Mouse (Mus musculus) adrenal gland, postnatal 14 days (tissue): ENCODE data around the gene Gm42417. TPM values are rescaled to one million over a fixed set of nuclear protein-coding genes. Genes with fewer than 3 reads are reported as not detected.
A peak's percentile ranks its signal among the peaks of the same experiment; 100 is the strongest.

Source experiments
- DNase-seq: peaks from one replicate; pipeline ENCODE4 v3.0.0; 2021; ENCODE audit warnings: mixed read lengths
- microRNA-seq, 2 experiments: library from miRNA; unstranded; fragments of <30 nt; microRNA quantifications; one replicate each; pipeline ENCODE4 v1.2.0; 2021
- total RNA-seq: library from RNA; stranded (reverse); gene quantifications from 2 replicates; pipeline ENCODE4 v1.2.3, GENCODE M21; 2021

The Gm42417 gene
- total RNA-seq, 1 experiment from 2014 or later = 2.1 TPM

DNA sequence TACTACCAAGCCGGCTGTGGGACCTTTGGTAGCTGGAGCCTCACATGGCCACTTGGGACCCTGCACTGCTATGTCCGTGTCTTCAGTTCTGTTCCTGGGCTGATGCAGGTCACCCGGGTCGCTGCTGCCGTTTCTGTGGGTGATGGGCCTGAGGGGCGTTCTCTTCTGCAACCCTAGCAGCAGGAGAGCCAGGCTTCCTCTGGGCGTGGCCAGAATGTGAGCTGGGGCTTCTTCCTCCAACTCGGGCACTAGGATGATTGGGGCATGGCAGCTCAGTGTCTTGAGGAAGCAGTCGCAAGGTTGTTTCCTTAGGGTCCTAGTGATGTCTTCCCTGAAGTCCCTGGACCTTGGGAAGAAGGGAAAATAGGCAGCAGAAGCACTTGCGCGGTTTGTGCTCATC, 19.6 kb downstream of the Gm42417 start:
- no peak for DNase-seq

DNA sequence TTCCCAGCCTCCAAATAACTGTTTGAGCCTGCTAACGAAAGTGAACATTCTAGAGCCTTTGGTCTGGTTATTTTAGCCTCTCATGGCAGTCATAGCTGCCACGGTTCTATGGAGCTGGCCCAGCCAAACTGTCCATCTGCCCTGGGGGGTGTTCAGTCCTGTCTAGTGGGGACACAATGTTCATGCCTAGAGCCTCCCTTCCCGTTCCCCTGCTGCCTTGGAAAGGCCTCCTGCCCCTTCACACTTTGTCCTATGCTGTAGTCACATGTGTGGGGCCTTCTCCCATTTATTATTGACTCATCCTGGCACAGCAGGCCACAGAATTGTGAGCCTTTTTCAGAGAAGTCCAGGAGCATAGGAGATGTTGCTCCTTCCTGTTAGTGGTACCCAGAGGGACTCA, 21.0 kb downstream of the Gm42417 start:
- DNase-seq = peak; percentile 18

DNA sequence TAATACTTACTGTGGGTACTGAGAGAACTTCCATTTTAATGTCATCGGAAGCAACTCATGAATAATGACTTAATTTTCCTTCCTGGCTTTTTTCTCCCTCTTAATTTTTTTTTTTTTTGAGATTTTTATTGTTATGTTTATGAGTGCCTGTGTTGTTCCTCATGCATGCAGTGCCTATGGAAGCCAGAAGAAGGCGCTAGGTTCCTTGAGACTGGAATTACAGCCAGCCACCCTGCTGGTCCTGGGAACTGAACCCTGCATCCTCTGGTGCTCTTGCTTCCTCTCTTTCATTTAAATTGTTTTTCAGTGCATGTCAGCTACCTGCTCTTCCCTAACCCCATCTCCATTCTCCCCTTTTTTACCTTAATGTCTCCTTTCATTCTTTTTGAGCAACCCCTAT, 25.5 kb downstream of the Gm42417 start:
- DNase-seq = peak; percentile 56

DNA sequence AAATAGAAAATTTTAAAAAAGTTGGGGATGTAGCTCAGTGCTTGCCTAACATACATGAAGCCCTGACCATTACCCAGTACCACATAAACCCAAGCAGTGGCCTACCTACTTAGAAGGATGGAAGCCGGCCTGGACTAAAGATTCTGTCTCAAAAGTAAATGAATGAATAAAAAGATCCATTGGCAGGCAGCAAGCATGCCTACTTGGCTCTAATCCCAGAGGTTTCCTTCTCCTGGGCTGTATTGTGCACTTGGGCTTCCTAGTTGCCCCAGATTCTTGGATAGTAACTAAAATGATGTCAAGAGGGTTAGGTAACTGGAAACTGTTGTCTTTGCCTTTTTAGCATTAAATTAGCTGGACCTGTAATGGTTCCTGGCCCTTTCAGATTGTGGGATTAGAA, 25.9 kb downstream of the Gm42417 start:
- no peak for DNase-seq

DNA sequence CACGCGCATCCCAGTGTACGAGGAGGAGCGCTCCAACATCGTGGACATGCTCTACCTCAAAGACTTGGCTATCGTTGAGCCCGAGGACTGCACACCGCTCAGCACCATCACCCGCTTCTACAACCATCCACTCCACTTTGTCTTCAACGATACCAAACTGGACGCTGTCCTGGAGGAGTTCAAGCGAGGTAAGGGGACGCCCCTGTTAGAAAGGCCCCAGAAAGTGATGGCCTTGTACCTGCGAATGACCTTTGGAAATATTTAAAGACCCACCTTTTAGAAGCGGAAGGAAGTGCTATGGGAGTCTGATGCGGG, 26.3 kb downstream of the Gm42417 start:
- no peak for DNase-seq

DNA sequence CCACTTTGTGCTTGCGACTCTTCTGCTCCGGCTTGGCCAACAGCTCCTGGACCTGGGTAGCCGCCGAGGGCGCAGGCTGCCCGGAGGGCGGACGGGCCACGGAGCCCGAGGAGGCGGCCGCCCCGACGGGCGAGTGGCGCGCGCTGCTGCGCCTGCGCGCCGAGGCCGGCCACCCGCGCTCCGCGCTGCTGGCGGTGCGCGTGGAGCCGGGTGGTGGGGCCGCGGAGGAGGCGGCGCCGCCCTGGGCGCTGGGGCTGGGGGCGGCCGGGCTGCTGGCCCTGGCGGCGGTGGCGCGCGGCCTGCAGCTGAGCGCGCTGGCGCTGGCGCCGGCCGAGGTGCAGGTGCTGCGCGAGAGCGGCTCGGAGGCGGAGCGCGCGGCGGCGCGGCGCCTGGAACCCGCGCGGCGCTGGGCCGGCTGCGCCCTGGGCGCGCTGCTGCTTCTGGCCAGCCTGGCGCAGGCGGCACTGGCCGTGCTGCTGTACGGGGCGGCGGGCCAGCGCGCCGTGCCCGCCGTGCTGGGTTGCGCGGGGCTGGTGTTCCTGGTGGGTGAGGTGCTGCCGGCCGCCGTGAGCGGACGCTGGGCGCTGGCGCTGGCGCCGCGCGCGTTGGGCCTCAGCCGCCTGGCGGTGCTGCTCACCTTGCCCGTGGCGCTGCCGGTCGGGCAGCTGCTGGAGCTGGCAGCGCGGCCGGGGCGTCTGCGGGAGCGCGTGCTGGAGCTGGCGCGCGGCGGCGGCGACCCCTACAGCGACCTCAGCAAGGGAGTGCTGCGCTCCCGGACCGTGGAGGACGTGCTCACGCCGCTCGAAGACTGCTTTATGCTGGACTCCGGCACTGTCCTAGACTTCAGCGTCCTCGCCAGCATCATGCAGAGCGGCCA, 26.9 kb downstream of the Gm42417 start:
- DNase-seq = peak; percentile 69

DNA sequence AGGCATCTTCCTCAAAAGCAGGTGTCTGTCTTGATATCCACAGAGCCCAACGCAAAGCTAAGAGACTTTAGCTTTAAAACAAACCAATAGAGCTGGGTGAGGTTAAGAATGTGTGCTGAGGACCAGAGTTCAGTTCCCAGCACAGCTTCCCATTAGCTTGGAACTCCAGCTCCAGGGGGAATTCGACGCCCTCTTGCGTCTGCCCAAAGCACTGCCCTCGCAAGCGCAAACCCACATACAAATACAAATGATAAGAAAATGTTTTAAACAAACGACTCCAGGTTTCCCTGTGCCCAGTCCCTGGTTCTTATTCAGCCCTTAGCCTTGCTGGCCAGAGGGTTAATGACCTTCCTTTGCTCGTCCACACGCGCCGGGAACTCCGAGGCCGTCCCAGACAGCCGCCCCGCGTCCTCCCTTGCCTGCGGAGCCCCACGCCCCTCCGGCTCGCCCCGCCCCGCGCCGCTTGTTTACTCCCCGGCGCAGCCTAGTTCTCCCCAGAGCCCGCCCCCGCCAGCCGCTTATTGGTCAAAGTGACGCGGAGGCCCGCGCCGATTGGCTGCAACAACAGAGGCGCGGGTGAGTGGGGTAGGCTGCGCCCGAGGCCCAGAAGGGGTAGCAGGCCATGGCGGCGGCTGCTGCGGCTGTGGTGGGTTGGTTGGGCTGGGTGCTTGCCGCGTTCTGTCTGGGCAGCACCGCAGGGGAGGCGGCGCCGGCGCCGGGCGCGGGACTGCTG, 27.8 kb downstream of the Gm42417 start, which contains the start of gene Cnnm3:
TSS of gene Cnnm3 (plus strand) at position 579 of the 733 bp plus-strand sequence.
- DNase-seq = peak; percentile 100

DNA sequence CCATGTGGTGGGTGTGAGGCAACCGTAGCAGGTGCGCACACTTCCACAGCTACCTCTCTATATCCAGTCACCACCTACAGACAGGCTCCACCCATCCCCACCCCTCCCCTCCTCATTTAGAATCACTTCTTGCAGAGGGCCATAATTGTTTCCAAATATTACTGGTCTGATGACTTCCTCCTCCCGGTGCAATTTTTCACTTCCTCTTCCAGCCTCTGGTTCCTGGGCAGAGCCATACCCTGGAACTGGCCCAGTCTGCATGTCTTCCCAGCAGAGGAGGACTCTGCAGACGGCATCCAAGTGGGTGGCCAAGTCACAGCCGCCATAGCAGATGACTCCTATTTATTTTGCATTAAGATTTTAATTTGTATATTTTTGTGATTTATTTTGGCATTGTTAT, 31.0 kb downstream of the Gm42417 start:
- no peak for DNase-seq

DNA sequence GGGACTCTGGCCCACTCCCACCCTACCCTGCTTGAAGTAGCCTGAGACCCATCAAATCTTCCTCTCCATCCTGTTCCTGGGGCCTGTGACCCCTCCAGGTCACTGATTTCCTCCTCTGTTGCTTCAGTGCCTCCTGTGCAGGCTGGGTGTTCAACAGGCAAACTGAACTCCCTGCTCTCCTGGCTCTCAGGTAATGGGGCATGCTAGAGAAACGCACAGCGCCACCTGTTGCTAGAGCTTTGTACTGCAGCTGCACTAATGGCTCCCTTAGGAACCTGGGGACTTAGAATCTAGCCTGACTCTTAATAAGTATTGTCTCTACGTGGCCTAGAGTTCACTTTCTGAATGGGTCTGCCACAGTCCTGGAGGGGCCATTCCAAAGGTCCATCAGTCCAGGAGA, 38.0 kb downstream of the Gm42417 start:
- DNase-seq = peak; percentile 77

DNA sequence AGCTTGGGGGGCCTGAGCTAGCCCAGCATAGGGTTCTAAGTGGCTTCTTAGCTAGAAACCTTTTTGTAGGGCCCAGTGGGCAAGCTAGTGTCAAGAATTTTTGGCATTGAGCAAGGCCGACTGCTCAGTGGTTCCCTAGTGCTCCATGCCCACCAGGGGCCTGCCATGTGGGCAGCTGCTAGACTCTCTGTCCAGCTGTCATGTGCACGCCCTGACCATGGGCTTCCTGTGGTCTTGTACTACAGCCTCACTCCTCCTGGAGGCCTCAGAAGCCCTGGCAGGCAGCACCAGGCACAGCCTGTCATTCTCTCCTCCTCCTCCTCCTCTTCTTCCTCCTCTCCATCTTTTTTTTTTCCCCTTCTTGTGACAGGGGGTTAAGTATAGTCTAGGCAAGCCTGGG, 41.9 kb downstream of the Gm42417 start:
- no peak for DNase-seq

DNA sequence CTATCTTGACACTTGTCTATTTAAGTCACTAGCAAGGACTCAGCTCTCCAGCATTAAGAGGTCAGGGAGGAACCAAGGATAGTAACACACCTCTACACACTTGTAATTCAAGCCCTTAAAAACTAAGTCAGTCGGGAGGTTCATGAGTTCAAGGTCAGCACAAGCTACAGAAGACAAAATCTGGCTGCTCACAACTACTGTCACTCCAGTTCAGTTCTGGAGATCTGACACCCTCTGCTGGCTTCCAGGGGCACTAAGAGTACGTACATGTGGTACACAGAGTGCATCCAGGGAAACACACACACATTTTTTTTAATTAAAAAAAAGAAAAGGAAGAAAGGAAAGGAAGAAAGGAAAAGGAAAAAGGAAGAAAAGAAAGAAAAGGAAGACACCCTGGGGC, 42.5 kb downstream of the Gm42417 start:
- DNase-seq = peak; percentile 48

DNA sequence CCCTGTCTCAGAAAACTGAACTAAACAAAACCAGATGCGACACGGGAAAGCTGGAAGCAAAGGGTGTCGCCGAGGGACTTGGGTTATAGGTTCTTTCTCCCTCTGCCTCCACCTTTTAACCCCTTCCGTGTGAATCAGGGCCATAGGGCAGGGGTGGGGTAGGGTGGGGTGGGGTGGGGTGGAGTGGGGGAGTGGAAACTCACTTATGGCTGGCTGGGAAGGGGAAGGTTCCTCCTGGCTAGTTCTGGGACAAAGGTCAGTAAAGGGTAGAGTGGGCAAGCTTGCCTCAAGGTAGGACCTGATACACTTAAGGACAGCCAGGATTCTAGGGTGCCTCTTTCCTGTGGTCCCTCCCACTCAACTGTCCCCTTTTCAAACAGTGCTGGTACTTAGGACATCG, 45.9 kb downstream of the Gm42417 start:
- no peak for DNase-seq

DNA sequence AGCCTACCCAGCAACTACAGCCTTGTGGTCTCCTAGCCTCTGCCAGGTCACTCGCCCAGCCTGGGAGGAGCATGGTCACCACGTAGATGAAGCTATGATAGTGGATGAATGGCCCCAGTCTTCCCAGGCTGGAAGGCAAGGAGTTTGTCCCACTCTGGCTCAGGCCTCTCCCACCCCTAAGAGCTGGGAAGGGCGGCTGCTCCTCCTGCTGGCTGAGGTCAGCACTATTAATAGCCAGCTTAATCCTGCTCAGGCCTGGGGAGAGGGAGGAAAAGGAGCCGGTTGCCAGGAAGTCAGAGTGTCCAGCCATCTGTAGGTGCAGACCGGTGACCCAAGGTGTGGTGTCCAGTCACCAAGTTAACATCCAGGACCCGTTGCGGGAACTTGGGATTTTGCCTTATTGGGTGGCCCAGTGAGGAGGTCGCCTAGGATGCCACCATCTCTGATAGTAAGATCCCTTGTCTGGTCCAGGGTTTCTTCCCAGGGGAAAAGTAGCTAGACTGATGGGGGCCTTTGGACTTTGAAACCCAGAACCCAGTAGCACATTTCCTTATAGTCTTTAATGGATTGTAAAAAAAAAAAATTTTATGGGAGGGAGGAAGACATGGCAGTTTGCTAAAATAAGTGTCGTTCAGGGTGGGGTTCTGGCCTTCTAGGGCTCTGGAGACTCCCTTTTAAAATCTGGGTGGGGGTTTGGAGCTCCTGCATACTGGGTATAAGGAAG, 46.7 kb downstream of the Gm42417 start:
- peak; percentile 65 for DNase-seq

DNA sequence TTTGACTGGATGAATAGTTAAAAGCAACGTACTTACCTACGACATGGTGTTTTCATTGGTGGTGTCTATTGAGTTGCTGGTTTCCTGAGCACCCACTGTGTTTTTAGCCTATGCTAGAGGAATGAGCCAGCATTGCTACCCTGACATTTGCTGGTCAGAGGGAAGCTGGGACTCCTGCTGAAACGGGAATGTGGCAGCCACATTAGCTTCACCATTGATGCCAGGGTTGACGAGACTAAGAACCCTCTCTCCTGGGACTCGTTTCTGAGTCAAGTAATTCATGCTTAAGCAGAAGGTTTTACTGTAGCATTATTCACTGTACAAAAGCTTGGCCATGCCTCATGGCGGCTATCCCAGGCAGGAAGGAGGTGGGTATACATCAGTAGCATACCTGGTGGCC, 49.6 kb downstream of the Gm42417 start:
- no peak for DNase-seq

DNA sequence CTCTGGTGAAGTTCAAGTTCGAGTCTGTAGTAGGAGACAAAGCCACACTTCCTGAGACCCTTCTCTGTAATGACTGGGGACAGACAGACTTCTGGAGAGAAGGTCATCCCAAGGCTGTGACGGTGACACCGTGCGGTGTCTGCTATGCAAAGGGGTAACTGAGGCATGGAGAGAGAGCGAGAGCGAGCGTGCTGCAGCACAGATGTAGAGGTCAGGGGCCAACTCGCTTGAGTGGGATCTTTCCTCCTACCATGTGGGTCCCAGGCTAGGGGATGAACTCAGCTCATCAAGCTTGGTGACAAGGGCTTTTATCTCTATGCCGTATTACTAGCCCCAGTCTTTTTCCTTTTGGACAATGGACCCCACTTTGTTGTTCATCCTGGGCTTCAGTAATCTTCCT, 52.1 kb downstream of the Gm42417 start:
- no peak for DNase-seq

DNA sequence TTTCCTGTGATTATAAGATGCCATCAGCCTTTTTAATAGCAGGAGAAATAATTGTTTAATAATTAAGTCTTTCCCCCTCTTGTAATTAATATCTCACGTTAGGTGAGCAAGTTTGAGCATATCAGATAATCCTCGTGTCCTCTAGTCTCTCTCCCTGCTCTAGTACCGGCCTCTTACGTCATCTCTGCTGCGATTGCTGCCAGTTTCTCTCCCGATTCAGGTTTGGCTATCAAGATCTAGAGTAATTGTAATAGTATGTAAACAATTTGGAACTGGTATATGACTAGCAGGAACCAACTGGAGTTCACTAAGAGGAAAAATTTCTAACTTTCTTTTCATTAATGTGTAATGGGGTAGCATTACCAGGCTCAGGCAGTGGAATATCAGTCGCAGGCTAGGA, 54.1 kb downstream of the Gm42417 start:
- no peak for DNase-seq

DNA sequence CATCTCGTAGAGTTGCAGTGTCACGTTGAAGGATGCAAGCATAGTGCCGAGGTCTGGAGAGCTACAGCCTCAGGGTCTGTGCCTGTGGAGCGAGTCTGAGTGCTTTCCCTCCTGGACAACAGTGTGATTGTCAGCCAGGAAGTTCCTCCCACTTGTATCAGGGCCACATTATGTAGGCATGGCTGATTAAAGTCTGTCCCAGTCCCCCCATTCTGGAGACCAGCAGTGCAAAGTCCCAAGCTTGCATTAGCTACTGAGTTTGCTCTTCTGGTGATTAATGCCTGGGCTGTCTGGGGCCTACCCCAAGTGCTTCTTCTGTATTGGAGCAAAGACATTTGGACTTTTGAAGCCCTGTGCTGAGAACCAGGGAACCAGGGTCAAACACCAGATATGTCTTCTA, 55.4 kb downstream of the Gm42417 start:
- no peak for DNase-seq

Small RNA genes lying within 50 kb of the gene (microRNA-seq; reads per million reads assigned to microRNA genes)
- 0 to 0.43 reads per million in 2 experiments for gene Gm47280

Other genes with a start within 250 kb of the Gm42417 start
- gene Arid5a, start 231.7 kb downstream of the Gm42417 start, total RNA-seq = 6.0 and 10.6 TPM in 2 replicates
- 86.5 and 103 TPM in 2 replicates for gene Kansl3, start 170.2 kb downstream of the Gm42417 start, total RNA-seq
- 0.11 TPM in 1 of 2 replicates, not detected in the other for gene Fer1l5, start 167.1 kb downstream of the Gm42417 start, total RNA-seq
- gene Lman2l, start 94.2 kb downstream of the Gm42417 start, total RNA-seq = 26.2 and 30.7 TPM in 2 replicates
- 4.2 and 4.6 TPM in 2 replicates for gene Cnnm4, start 67.8 kb downstream of the Gm42417 start, total RNA-seq
- 26.3 and 27.5 TPM in 2 replicates for gene Cnnm3, start 27.6 kb downstream of the Gm42417 start, total RNA-seq
- gene Ankrd23, start 2.5 kb downstream of the Gm42417 start, total RNA-seq = 8.9 and 9.7 TPM in 2 replicates
- gene Ankrd39, start 8.0 kb upstream of the Gm42417 start, total RNA-seq = 11.7 and 15.3 TPM in 2 replicates
- 20.7 and 27.9 TPM in 2 replicates for gene Sema4c, start 18.9 kb upstream of the Gm42417 start, total RNA-seq
- gene Fam178b, start 143.8 kb upstream of the Gm42417 start, total RNA-seq = 0.41 TPM in 1 of 2 replicates, not detected in the other
- gene Cox5b, start 152.0 kb upstream of the Gm42417 start, total RNA-seq = 1,730 and 1,808 TPM in 2 replicates
- gene 4933424G06Rik, start 170.7 kb upstream of the Gm42417 start, total RNA-seq = not detected in 2 replicates
- gene Actr1b, start 175.0 kb upstream of the Gm42417 start, total RNA-seq = 113 and 124 TPM in 2 replicates
- 0.56 and 6.7 TPM in 2 replicates for gene Zap70, start 222.4 kb upstream of the Gm42417 start, total RNA-seq